Comparison of ENCODE assay signal across 8 mouse cellular contexts in genomic region chrX:42153056-42153455, GRCm38 (mm10). TPM values are rescaled to one million over a fixed set of nuclear protein-coding genes. Genes with fewer than 3 reads are reported as not detected.
DNase-seq lines count a peak whose midpoint lies in the region; ATAC-seq and TF ChIP-seq lines count a peak whose summit lies in the region.

No protein-coding gene starts in this region.

- peak overlapping the region; percentile 57 for H3K4me2 ChIP-seq in hindbrain, embryonic 14.5 days (replicated peaks)

- no peak overlapping the region for H3K9ac ChIP-seq in heart, adult 2 months (ENCODE audit: low read depth, low read length)
- no peak overlapping the region for H3K9ac ChIP-seq in hindbrain, embryonic 14.5 days

- no peaks in the 10 kb centered on the region for H3K9me3 ChIP-seq in hindbrain, embryonic 14.5 days (ENCODE audit: control insufficient read depth, low read length)

- H3K79me2 ChIP-seq in heart, adult 2 months (replicated peaks; ENCODE audit: control insufficient read depth, insufficient read depth, low read length) = no peaks in the 10 kb centered on the region

- no peak for ATAC-seq in hindbrain, embryonic 14.5 days (ENCODE audit: low FRiP score)
- no peak for ATAC-seq in erythroid progenitor cell, adult 5-6 weeks (replicated peaks; ENCODE audit: low FRiP score, poor library complexity, severe bottlenecking)

- no peaks in the 10 kb centered on the region for H3K27me3 ChIP-seq in heart, adult 2 months (ENCODE audit: control insufficient read depth, insufficient read depth, low read length)
- no peaks in the 10 kb centered on the region for H3K27me3 ChIP-seq in hindbrain, embryonic 14.5 days (ENCODE audit: control insufficient read depth, insufficient read depth, low read length)

- peak overlapping the region; percentile 42; the same call in 1 of the 2 replicates for H3K4me3 ChIP-seq in heart, adult 2 months
- peak overlapping the region; percentile 34 for H3K4me3 ChIP-seq in bone marrow, adult 2 months (replicated peaks; ENCODE audit: control insufficient read depth, low read depth, low read length)
- peak overlapping the region; percentile 65; the same call in 1 of the 2 replicates for H3K4me3 ChIP-seq in hindbrain, embryonic 14.5 days (replicated peaks; ENCODE audit: low read length)

- no peaks in the 10 kb centered on the region; the same call in 1 of the 2 replicates for H3K4me1 ChIP-seq in heart, adult 2 months (ENCODE audit: control insufficient read depth, insufficient read depth, low read length)
- no peaks in the 10 kb centered on the region; the same call in 1 of the 2 replicates for H3K4me1 ChIP-seq in bone marrow, adult 2 months (ENCODE audit: control insufficient read depth, insufficient read depth, low read length)
- H3K4me1 ChIP-seq in hindbrain, embryonic 14.5 days (replicated peaks; ENCODE audit: control insufficient read depth, insufficient read depth, low read length) = no peaks in the 10 kb centered on the region

- WGBS in heart, adult 2 months = 14% methylated on average over 4 of the region's 4 CpGs
- WGBS in bone marrow, adult 2 months = 5% methylated on average over 4 of the region's 4 CpGs
- WGBS in hindbrain, embryonic 14.5 days = 31% methylated on average over 4 of the region's 4 CpGs

- H3K36me3 ChIP-seq in heart, adult 2 months (ENCODE audit: control insufficient read depth, insufficient read depth, low read length) = no peaks in the 10 kb centered on the region
- no peaks in the 10 kb centered on the region for H3K36me3 ChIP-seq in hindbrain, embryonic 14.5 days (replicated peaks; ENCODE audit: control insufficient read depth, insufficient read depth)

- no peak for DNase-seq in heart, adult 2 months
- no peak for DNase-seq in heart, adult 8-10 months (ENCODE audit: low spot score)
- no peak for DNase-seq in hindbrain, embryonic 14.5 days (ENCODE audit: low spot score)
- DNase-seq in mesoderm, embryonic 11.5 days (ENCODE audit: low read depth, low spot score) = peak; percentile 2
- DNase-seq in adrenal gland, postnatal 4 days (ENCODE audit: low spot score in 2 of 2) = no peak
- DNase-seq in left cerebral cortex, postnatal 36 days (ENCODE audit: low spot score in 2 of 2) = no peak

- TF ChIP-seq POLR2A in heart, adult 2 months (IDR thresholded peaks at IDR 0.05; ENCODE audit: insufficient read depth, low read depth, low read length) = no peak
- no peak for TF ChIP-seq POLR2A in bone marrow, adult 2 months (IDR thresholded peaks at IDR 0.05; ENCODE audit: borderline replicate concordance, control insufficient read depth, low read depth, low read length)

- H3K27ac ChIP-seq in heart, adult 2 months = peak overlapping the region; percentile 83
- no peak overlapping the region for H3K27ac ChIP-seq in bone marrow, adult 2 months (ENCODE audit: control insufficient read depth, insufficient read depth, low read depth, low read length, poor library complexity)
- H3K27ac ChIP-seq in hindbrain, embryonic 14.5 days = no peak overlapping the region

- intact Hi-C loops in heart, adult 2 months (cut with DNase I) = loop anchor here (5.0 kb wide), 1 partner anchor 49 kb away; no protein-coding TSS in a partner anchor
- intact Hi-C loops in left cerebral cortex, postnatal 36 days (cut with DNase I) = loop anchor here (5.0 kb wide), 1 partner anchor 89 kb away; no protein-coding TSS in a partner anchor

- no peak for TF ChIP-seq EP300 in heart, adult 2 months (IDR thresholded peaks at IDR 0.05; ENCODE audit: insufficient read depth, low read depth, low read length)

- TF ChIP-seq CTCF in heart, adult 2 months (IDR thresholded peaks at IDR 0.05) = no peak
- no peak for TF ChIP-seq CTCF in bone marrow, adult 2 months (IDR thresholded peaks at IDR 0.05; ENCODE audit: control insufficient read depth, insufficient read depth, low read length)

RNA-seq across cellular contexts. Expression of gene Stag2, which starts 3.9 kb away (rescaled TPM):
- 10 to 100 TPM; 38.2 to 41.8 TPM for total RNA-seq in heart, adult 2 months (2021)
- polyA plus RNA-seq in heart, adult 2 months (2012; rRNA removed) = 5.6 and 13.2 TPM in 2 replicates
- 10 to 100 TPM; 32.6 to 43.5 (median 37.6) TPM for total RNA-seq in heart, adult 8-10 months (2022)
- 27.2 and 44.4 TPM in 2 replicates for polyA plus RNA-seq in bone marrow, adult 2 months (2011; ENCODE audit: insufficient read depth, insufficient read length, low replicate concordance, missing spikeins)
- 29.4 and 30.2 TPM in 2 replicates for polyA plus RNA-seq in hindbrain, embryonic 14.5 days (2014; fragmentation: Nextera tagmentation; extraction: Ambion mirVana)
- 10 to 100 TPM; 91.4 to 96.6 TPM for total RNA-seq in adrenal gland, postnatal 4 days (2021)
- 96.9 and 107 TPM in 2 replicates for total RNA-seq in erythroid progenitor cell, adult 5-6 weeks (2015; ENCODE audit: low replicate concordance)
- 291 and 320 TPM in 2 replicates for total RNA-seq in erythroid progenitor cell, adult 5-6 weeks (2017; ENCODE audit: low replicate concordance)
- 10 to 100 TPM; 45.5 to 54.0 TPM for total RNA-seq in left cerebral cortex, postnatal 36 days (2021)
